Mouse (Mus musculus) neural tube, embryonic 15.5 days (tissue): ENCODE data around the gene Gm20431. TPM values are rescaled to one million over a fixed set of nuclear protein-coding genes. Genes with fewer than 3 reads are reported as not detected.

ENCODE experiments used
- ATAC-seq: fragments of 200-750 bp; cut with Nextera tagmentation; 2 replicates; pipeline ENCODE4 v1.8.0; 2017; ENCODE audit warnings: mild to moderate bottlenecking, moderate TSS enrichment, moderate library complexity; ENCODE audit not compliant: low FRiP score
- H3K27ac ChIP-seq: fragments of 300-500 bp; sonication (generic); replicated peaks from 2 replicates; pipeline ENCODE4 v1.5.1; 2015; ENCODE audit warnings: mild to moderate bottlenecking, inconsistent platforms
- H3K27me3 ChIP-seq: fragments of 300-500 bp; sonication (generic); replicated peaks from 2 replicates; pipeline ENCODE4 v1.6.1; 2015; ENCODE audit warnings: inconsistent platforms
- H3K36me3 ChIP-seq: fragments of 300-500 bp; sonication (generic); 2 replicates; pipeline ENCODE4 v1.6.1; 2015; ENCODE audit warnings: inconsistent platforms
- H3K4me1 ChIP-seq: fragments of 300-500 bp; sonication (generic); 2 replicates; pipeline ENCODE4 v1.6.1; 2015; ENCODE audit warnings: inconsistent platforms
- H3K4me2 ChIP-seq: fragments of 300-500 bp; sonication (generic); 2 replicates; pipeline ENCODE4 v1.6.1; 2015; ENCODE audit warnings: inconsistent platforms, mild to moderate bottlenecking, moderate library complexity
- H3K4me3 ChIP-seq: fragments of 300-500 bp; sonication (generic); replicated peaks from 2 replicates; pipeline ENCODE4 v1.5.1; 2015; ENCODE audit warnings: mild to moderate bottlenecking, inconsistent platforms
- H3K9ac ChIP-seq: fragments of 300-500 bp; sonication (generic); replicated peaks from 2 replicates; pipeline ENCODE4 v1.6.1; 2015; ENCODE audit warnings: mild to moderate bottlenecking, inconsistent platforms
- H3K9me3 ChIP-seq: fragments of 300-500 bp; sonication (generic); replicated peaks from 2 replicates; pipeline ENCODE4 v1.6.1; 2016; ENCODE audit warnings: inconsistent platforms
- WGBS: fragments of 180-500 bp; shearing (Covaris S2); methylation state at CpG from one replicate; pipeline ENCODE4 v1.1.7; 2015; ENCODE audit warnings: mixed read lengths; 5-methylcytosine and 5-hydroxymethylcytosine counted together
- polyA plus RNA-seq: library from polyadenylated mRNA; unstranded; fragments of >200 nt; fragmentation: Nextera tagmentation; extraction: Ambion mirVana; gene quantifications from 2 replicates; pipeline ENCODE4 v1.2.1, GENCODE M21; 2015

Gm20431 gene
- polyA plus RNA-seq, 1 experiment from 2014 or later, result 13.8 TPM

DNA sequence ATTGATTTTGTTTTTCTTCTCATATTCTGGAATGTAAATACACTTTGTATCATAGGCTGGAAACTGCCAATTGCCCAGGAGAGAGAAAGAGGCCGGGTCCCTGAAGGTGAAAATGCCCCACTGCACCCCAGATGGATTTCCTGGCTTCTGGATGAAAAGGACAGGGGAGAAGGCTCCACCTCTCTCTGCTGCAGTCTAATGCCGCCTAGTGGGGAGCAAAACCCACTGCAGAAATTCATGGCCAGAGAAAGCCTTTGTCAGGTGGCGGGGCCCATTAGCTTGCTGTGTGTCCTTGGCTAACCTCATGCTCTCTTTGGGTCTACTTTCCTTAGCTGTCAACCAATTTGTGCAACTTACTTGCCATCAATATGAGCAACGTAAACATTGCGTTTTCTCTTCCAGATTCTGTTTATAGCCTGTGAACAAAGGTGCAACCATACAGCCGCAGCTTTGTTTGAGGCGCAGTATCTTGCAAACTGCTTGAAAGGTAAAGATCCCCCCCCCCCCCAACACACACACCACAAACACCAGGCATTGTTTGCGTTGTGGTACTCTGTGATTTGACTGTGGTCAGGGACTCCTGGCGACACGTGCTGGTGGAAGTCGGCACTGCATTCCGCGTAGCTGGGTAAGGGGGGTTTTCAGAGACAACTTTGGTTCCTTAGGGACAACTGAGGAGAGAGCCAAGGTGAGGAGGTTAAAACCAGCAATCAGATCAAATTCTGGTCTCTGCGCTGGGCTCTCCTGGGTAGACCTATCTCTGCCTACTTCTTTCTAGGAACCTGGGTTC, 14.0 kb upstream of the Gm20431 start:
- 39% methylated on average over 14 of the region's 14 CpGs for WGBS

DNA sequence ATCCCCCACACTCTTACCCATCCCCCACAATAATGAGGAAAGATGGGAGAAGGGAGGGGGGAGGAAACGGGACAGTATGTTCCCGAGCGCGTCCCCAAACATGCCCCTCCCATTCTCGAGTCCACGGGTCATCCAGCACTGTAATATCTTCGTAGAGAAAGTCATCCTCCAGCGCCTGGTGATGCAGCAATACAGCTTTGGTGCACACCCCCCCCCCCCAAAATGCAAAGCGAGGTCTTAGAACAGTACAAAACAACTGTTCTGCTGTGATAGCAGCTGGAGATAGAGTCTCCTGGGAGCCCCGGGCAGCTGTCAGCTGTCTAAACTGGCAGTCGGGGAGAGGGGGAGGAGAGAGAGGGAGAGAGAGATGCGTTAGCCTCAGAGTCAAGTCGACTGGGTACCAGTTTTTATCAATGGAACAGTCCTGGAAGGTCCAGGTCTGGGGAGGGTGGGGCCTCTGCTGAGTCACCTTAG, 11.0 kb upstream of the Gm20431 start:
- 24% methylated on average over 13 of the region's 13 CpGs for WGBS
- no peak overlapping the region for H3K9ac ChIP-seq
- peaks cover 5% of the 10 kb centered on the region; the same call in 1 of the 2 replicates for H3K4me1 ChIP-seq
- no peaks in the 10 kb centered on the region for H3K36me3 ChIP-seq
- no peak; the same call in 1 of the 2 replicates for ATAC-seq
- H3K27me3 ChIP-seq, result no peaks in the 10 kb centered on the region
- peak overlapping the region; percentile 37; the same call in 1 of the 2 replicates for H3K4me2 ChIP-seq
- H3K27ac ChIP-seq, result no peak overlapping the region
- H3K4me3 ChIP-seq, result no peak overlapping the region
- no peaks in the 10 kb centered on the region for H3K9me3 ChIP-seq

More for the DNA sequence above, 14.0 kb upstream of the Gm20431 start:
- no peak for ATAC-seq
- Histone ChIP-seq H3K9ac (no peak overlapping the region), H3K4me3 (no peak overlapping the region), H3K27ac (no peak overlapping the region), H3K4me1 (peaks cover 9% of the 10 kb centered on the region; the same call in 1 of the 2 replicates), H3K4me2 (no peak overlapping the region), H3K27me3 (no peaks in the 10 kb centered on the region), H3K9me3 (no peaks in the 10 kb centered on the region), H3K36me3 (no peaks in the 10 kb centered on the region)

DNA sequence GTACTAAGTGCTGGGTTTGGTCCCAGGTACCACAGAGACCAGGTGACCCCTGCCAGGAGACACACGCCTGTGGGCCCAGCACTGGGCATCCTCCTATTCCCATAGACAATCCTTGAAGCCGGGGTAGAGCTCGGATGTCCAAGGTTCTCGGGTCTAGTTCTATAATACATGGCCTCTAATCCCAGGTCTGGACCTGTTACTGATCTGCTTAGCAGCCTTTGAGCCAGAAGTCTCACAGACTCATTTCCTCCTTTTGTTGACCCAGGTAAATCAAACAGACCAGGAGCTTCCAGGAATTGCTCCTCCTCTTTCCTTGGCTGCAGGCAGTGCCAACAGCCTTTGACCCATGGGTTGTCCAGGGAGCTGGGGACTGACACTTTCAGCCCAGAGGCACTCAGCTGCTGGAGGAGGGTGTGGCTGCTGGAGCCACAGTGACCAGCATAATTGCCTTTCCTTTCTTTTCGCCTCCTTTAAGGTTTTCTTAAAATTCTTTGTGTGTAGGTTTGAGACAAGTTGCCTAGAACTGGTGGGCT, 9.9 kb upstream of the Gm20431 start:
- 83% methylated on average over 5 of the region's 5 CpGs for WGBS
- Histone ChIP-seq H3K36me3 (no peaks in the 10 kb centered on the region), H3K4me1 (peaks cover 5% of the 10 kb centered on the region; the same call in 1 of the 2 replicates), H3K4me3 (no peak overlapping the region), H3K9me3 (no peaks in the 10 kb centered on the region), H3K4me2 (no peak overlapping the region), H3K9ac (no peak overlapping the region), H3K27me3 (no peaks in the 10 kb centered on the region), H3K27ac (no peak overlapping the region)
- no peak for ATAC-seq

DNA sequence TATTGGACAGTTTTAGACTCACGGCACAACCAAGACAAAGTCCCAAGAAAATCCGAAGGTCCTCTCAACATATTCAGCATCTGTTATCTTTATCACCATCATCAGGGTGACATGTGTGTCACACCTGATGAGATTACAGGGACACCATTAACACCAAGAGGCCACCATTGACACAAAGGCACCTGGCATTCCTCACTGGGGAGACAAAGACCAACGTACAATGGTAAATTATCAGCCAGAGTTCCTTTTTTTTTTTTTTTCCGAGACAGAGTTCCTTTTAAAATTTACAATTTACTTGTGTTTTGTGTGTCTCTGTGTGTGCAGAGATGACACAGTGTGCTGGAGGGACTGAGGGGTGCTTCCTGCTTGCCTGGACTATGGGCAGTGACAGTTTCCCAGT, 8.1 kb upstream of the Gm20431 start:
- no peak for ATAC-seq
- no peak overlapping the region for H3K4me3 ChIP-seq
- peaks cover 5% of the 10 kb centered on the region; the same call in 1 of the 2 replicates for H3K4me1 ChIP-seq
- no peaks in the 10 kb centered on the region for H3K36me3 ChIP-seq
- WGBS, result 83% methylated on average over 4 of the region's 4 CpGs
- H3K4me2 ChIP-seq, result no peak overlapping the region
- H3K9me3 ChIP-seq, result no peaks in the 10 kb centered on the region
- H3K9ac ChIP-seq, result no peak overlapping the region
- H3K27ac ChIP-seq, result no peak overlapping the region
- 0 out of 2 replicates have a peak, but pooled peaks cover 5% of the 10 kb centered on the region for H3K27me3 ChIP-seq

DNA sequence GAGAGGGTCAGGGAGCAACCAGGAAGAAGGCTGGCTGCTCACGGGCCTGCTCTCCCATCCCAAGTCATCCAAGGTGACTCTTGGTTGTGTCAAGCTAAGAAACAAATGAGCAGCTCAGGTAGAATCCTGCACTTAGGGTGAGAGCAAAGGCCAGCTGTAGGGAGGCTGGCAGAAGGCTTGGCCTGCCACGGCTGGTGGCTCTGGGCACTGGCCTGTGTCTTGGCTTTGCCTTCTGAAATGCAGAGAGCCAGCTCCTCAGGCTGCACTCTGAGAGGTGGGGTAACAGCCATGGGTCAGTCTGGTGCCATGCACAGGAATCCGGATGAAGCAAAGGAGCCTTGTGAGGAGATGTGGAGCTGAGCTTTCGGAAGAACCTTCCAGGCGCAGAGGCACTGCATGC, 7.1 kb upstream of the Gm20431 start:
- 89% methylated on average over 5 of the region's 5 CpGs for WGBS
- ATAC-seq, result no peak
- Histone ChIP-seq H3K27me3 (0 out of 2 replicates have a peak, but pooled peaks cover 5% of the 10 kb centered on the region), H3K4me1 (peaks cover 5% of the 10 kb centered on the region; the same call in 1 of the 2 replicates), H3K4me3 (no peak overlapping the region), H3K9ac (no peak overlapping the region), H3K4me2 (no peak overlapping the region), H3K27ac (no peak overlapping the region), H3K9me3 (no peaks in the 10 kb centered on the region), H3K36me3 (no peaks in the 10 kb centered on the region)

DNA sequence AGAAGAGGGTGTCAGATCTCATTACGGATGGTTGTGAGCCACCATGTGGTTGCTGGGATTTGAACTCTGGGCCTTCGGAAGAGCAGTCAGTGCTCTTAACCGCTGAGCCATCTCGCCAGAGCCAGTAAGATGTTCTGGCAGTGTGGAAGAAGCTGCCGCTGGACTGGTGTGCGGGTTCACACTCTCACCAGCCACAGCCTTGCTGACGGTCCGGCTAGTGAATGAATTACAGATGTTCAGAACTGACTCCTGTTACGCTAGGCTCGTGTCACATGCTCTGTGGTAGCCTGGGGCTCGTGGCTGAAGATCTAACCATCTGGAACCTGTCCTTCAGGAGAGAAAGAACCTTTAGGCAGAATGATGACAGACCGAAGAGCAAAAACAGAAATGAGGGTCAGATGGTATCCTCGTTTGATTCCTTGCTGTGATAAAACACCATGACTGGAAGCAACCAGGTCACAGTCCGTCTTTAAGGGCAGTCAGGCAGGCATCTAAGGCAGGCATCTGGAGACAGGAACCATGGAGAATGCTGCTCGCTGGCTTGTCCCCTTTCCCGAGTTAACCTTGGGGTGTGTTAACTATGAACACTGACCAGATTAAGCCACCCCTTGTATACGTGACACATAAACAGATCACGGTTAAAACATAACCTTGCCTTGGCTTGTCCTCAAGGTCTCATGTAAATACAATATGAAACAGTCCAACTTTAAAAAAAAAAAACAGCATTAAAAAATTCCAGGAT, 4.8 kb upstream of the Gm20431 start:
- ATAC-seq, result no peak
- Histone ChIP-seq H3K27ac (no peak overlapping the region), H3K36me3 (no peaks in the 10 kb centered on the region), H3K4me2 (no peak overlapping the region), H3K4me3 (no peak overlapping the region), H3K4me1 (peaks cover 6% of the 10 kb centered on the region), H3K9me3 (no peaks in the 10 kb centered on the region), H3K27me3 (peaks cover 15% of the 10 kb centered on the region), H3K9ac (no peak overlapping the region)
- 84% methylated on average over 18 of the region's 18 CpGs for WGBS

DNA sequence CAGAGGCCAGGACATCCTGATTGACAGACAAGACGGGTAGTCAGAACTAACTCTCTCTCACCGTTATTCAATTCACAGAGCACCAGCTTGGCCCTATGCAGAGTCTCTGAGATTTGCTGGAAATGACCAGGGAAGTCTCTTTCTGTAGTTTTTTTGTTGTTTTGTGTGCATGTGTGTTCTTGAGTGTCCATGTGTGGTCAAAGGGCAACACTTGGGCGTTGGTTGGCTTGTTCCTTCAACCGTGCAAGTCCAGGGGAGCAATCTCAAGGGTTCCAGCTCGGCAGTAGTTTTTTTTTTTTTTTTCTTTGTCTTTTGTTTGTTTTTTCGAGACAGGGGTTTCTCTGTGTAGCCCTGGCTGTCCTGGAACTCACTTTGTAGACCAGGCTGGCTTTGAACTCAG, 1.4 kb upstream of the Gm20431 start:
- H3K36me3 ChIP-seq, result no peaks in the 10 kb centered on the region
- H3K9me3 ChIP-seq, result no peaks in the 10 kb centered on the region
- 0 out of 2 replicates have a peak overlapping the region, but pooled peaks have one; percentile 98 for H3K4me2 ChIP-seq
- no peak overlapping the region for H3K27ac ChIP-seq
- H3K9ac ChIP-seq, result no peak overlapping the region
- H3K27me3 ChIP-seq, result peaks cover 15% of the 10 kb centered on the region
- 0 out of 2 replicates have a peak overlapping the region, but pooled peaks have one; percentile 63 for H3K4me3 ChIP-seq
- H3K4me1 ChIP-seq, result peaks cover 35% of the 10 kb centered on the region
- WGBS, result 62% methylated on average over 6 of the region's 6 CpGs
- ATAC-seq, result no peak

DNA sequence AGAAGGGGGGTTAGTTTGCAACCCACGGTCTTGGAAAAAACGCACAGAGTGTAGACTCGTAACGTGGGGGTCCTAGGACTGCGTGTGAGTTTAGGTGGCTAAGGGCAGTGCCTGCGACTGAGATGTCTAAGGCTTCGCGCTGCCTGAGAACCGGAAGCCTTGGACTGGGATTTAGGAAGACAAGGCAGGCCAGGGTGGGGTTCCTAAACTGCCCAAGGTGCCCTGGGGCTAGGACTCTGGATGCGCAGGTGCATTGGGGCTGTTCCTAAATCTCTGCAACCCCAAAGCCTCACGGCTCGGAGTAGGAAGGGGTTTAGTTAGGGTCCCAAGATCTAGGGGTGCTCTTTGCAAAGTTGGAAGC, 705 bp downstream of the Gm20431 start:
- peak overlapping the region; percentile 63 for H3K4me3 ChIP-seq
- peak; percentile 3; the same call in 1 of the 2 replicates for ATAC-seq
- under 1% methylated on average over 12 of the region's 12 CpGs for WGBS
- peaks cover 40% of the 10 kb centered on the region for H3K4me1 ChIP-seq
- peak overlapping the region; percentile 98 for H3K4me2 ChIP-seq
- peaks cover 15% of the 10 kb centered on the region for H3K27me3 ChIP-seq
- H3K36me3 ChIP-seq, result no peaks in the 10 kb centered on the region
- no peaks in the 10 kb centered on the region for H3K9me3 ChIP-seq
- H3K9ac ChIP-seq, result peak overlapping the region; percentile 92
- H3K27ac ChIP-seq, result peak overlapping the region; percentile 28; the same call in 1 of the 2 replicates

DNA sequence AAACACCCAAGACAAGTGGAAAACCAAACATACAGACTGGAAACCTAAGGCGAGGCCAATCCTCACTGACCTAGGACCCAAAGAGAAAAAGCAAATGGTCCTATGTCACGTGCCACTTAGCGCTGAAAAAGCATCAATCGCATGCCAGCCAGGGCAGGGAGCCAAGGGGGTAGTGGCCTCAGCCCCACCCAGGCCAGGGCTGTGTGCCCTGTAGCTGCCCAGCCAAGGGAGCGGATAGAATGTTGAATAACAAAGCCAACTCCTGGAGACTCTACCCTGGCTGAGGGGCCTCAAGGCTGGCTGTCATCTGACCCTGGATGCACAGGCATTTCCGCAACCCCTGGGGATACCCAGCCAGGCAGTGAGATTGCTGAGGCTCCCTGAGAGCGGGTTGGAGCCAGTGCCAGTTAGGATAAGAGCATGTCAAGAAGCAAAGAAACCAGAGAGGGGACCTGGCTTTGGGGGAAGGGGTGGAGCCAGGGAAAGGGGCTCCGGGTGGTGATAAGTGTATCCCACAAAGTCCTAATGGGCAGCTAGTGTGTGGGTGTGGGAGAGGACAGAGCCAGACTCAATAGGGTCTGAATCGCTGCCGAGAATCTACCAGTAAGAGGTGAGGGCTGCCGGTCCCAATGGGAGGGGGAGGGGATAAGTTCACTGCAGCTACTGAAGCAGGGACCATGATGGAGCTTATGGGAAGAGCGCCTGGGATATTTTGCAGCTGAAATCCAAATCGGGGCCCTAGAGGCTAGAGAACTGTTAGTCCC, 1.3 kb downstream of the Gm20431 start:
- Histone ChIP-seq H3K9ac (peak overlapping the region; percentile 92), H3K4me3 (peak overlapping the region; percentile 63), H3K27ac (peak overlapping the region; percentile 28; the same call in 1 of the 2 replicates), H3K4me1 (peaks cover 40% of the 10 kb centered on the region), H3K9me3 (no peaks in the 10 kb centered on the region), H3K27me3 (peaks cover 15% of the 10 kb centered on the region), H3K4me2 (peak overlapping the region; percentile 98), H3K36me3 (no peaks in the 10 kb centered on the region)
- WGBS, result 23% methylated on average over 13 of the region's 13 CpGs
- ATAC-seq, result no peak

DNA sequence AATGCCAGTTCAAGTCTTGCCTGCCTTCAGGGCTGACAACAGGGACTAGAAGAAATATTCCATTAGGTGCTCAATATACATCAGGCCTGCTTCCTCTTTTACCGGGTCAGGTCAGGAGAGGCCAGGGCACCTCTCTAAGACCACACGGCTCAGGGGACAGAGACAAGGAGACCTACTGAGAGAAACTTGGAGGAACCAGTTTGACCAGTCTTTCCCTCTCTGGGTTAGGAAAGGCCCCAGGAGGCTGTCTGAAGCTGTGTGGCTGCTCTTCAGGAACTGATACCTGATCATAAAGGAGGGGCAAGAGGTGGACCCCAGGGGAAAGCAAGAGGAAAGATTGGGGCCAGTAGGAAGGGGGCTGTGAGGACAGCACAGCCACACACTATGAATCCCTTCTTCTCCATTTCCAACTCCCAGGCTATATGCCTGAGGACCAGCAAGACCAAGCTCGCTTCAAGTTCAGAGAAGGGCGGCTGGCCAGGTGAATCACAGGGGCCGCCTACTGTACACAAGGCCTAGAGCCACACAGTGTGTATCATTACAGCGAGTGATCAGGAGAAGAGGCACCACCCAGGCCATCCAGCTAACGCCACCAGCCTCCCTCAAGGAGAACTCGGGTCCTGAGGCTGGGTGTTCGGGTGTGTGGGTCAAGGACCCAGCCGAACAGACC, 2.0 kb downstream of the Gm20431 start:
- no peak for ATAC-seq
- H3K4me3 ChIP-seq, result peak overlapping the region; percentile 63; the same call in 1 of the 2 replicates
- no peaks in the 10 kb centered on the region for H3K36me3 ChIP-seq
- peaks cover 11% of the 10 kb centered on the region for H3K27me3 ChIP-seq
- H3K4me2 ChIP-seq, result peak overlapping the region; percentile 98
- H3K9ac ChIP-seq, result peak overlapping the region; percentile 92; the same call in 1 of the 2 replicates
- no peaks in the 10 kb centered on the region for H3K9me3 ChIP-seq
- peaks cover 40% of the 10 kb centered on the region for H3K4me1 ChIP-seq
- 83% methylated on average over 10 of the region's 10 CpGs for WGBS
- H3K27ac ChIP-seq, result no peak overlapping the region
